ENCODE assay signal across 25 mouse cellular contexts in the genomic region with DNA sequence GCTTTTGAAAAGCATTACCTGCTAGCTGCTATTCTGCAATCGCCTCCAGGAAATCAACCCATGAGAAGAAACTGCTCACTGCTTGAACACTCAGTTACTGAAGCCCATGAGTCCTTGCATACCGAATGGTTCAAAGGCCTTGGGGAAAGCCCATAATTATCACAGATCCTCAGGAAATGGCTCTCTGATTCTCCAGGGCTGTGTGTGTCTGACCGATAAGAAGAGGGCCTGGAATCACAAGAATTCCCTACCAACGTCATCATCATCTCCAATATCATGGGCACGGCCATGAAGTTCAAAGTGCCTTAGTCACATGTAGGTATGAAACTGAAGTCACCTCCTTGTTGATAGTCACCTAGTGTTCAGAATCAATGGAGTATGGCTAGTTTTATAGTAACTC.
DNase-seq lines count a peak whose midpoint lies in the region; ATAC-seq and TF ChIP-seq lines count a peak whose summit lies in the region.
"Had no signal": no experiment of that assay in that cellular context is flagged by ENCODE, and none has a peak within 500 bp of the region (broad histone marks: within the 10 kb centered on the region; RNA-seq: fewer than 3 reads in every experiment).

No protein-coding gene starts in this region.

- no peaks in the 10 kb centered on the region for H3K79me2 ChIP-seq in heart, adult 2 months (replicated peaks; ENCODE audit: control insufficient read depth, insufficient read depth, low read length)

- no peak overlapping the region for H3K9ac ChIP-seq in heart, adult 2 months (ENCODE audit: low read depth, low read length)
- H3K9ac ChIP-seq in hindbrain, embryonic 11.5 days (ENCODE audit: low read depth, low read length), result no peak overlapping the region
- H3K9ac ChIP-seq in midbrain, embryonic 12.5 days (replicated peaks), result no peak overlapping the region
- no peak overlapping the region for H3K9ac ChIP-seq in midbrain, postnatal 0 days (replicated peaks; ENCODE audit: low read length, poor library complexity, severe bottlenecking)
- H3K9ac ChIP-seq in intestine, embryonic 15.5 days, result no peak overlapping the region
- H3K9ac ChIP-seq: forebrain, postnatal 0 days; limb, embryonic 15.5 days; neural tube, embryonic 12.5 days had no signal

- H3K27me3 ChIP-seq in heart, embryonic 10.5 days (ENCODE audit: insufficient read depth, poor library complexity, severe bottlenecking), result no peaks in the 10 kb centered on the region
- no peaks in the 10 kb centered on the region for H3K27me3 ChIP-seq in heart, adult 2 months (ENCODE audit: control insufficient read depth, insufficient read depth, low read length)
- no peaks in the 10 kb centered on the region for H3K27me3 ChIP-seq in hindbrain, embryonic 10.5 days (ENCODE audit: insufficient read depth, poor library complexity, severe bottlenecking)
- no peaks in the 10 kb centered on the region for H3K27me3 ChIP-seq in hindbrain, embryonic 11.5 days (ENCODE audit: control insufficient read depth, insufficient read depth, low read length)
- H3K27me3 ChIP-seq in midbrain, embryonic 12.5 days, result no peaks in the 10 kb centered on the region
- no peaks in the 10 kb centered on the region for H3K27me3 ChIP-seq in midbrain, postnatal 0 days (ENCODE audit: insufficient read depth, low read length)
- H3K27me3 ChIP-seq in intestine, embryonic 15.5 days (replicated peaks), result no peaks in the 10 kb centered on the region
- H3K27me3 ChIP-seq: limb, embryonic 15.5 days; neural tube, embryonic 12.5 days had no signal

- H3K4me2 ChIP-seq in hindbrain, embryonic 11.5 days (replicated peaks; ENCODE audit: low read depth, low read length), result no peak overlapping the region
- H3K4me2 ChIP-seq in midbrain, embryonic 12.5 days (replicated peaks), result no peak overlapping the region
- no peak overlapping the region for H3K4me2 ChIP-seq in midbrain, postnatal 0 days (ENCODE audit: low read depth, low read length, poor library complexity, severe bottlenecking)
- no peak overlapping the region for H3K4me2 ChIP-seq in intestine, embryonic 15.5 days (replicated peaks)
- H3K4me2 ChIP-seq: limb, embryonic 15.5 days; neural tube, embryonic 12.5 days had no signal

- no peak for TF ChIP-seq CTCF in heart, adult 2 months (IDR thresholded peaks at IDR 0.05)
- no peak for TF ChIP-seq CTCF in midbrain, postnatal 0 days (IDR thresholded peaks at IDR 0.05)

- TF ChIP-seq EP300 in heart, adult 2 months (IDR thresholded peaks at IDR 0.05; ENCODE audit: insufficient read depth, low read depth, low read length), result no peak

- H3K36me3 ChIP-seq in heart, embryonic 10.5 days, result 0 out of 2 replicates have a peak, but pooled peaks cover 8% of the 10 kb centered on the region
- H3K36me3 ChIP-seq in heart, adult 2 months (ENCODE audit: control insufficient read depth, insufficient read depth, low read length), result peaks cover 20% of the 10 kb centered on the region
- H3K36me3 ChIP-seq in hindbrain, embryonic 10.5 days, result peaks cover 46% of the 10 kb centered on the region
- no peaks in the 10 kb centered on the region for H3K36me3 ChIP-seq in hindbrain, embryonic 11.5 days (ENCODE audit: control insufficient read depth, insufficient read depth, low read length)
- peaks cover 4% of the 10 kb centered on the region; the same call in 1 of the 2 replicates for H3K36me3 ChIP-seq in midbrain, embryonic 12.5 days
- H3K36me3 ChIP-seq in midbrain, postnatal 0 days (ENCODE audit: insufficient read depth, low read length), result no peaks in the 10 kb centered on the region
- H3K36me3 ChIP-seq in intestine, embryonic 15.5 days, result no peaks in the 10 kb centered on the region
- H3K36me3 ChIP-seq: limb, embryonic 15.5 days had no signal

- no peak for ATAC-seq in hindbrain, embryonic 11.5 days (ENCODE audit: low FRiP score)
- no peak for ATAC-seq in midbrain, embryonic 12.5 days (ENCODE audit: low FRiP score, low read depth)
- ATAC-seq in midbrain, postnatal 0 days (ENCODE audit: low FRiP score), result no peak
- ATAC-seq in intestine, embryonic 15.5 days, result peak; percentile 48; the same call in 1 of the 2 replicates
- ATAC-seq: CD4-positive, CD25-positive, alpha-beta regulatory T cell, adult 4 months; forebrain, postnatal 0 days had no signal

- intact Hi-C loops in heart, adult 2 months (cut with DNase I), result no loop called here

- TF ChIP-seq POLR2A in heart, adult 2 months (IDR thresholded peaks at IDR 0.05; ENCODE audit: insufficient read depth, low read depth, low read length), result no peak

- no peaks in the 10 kb centered on the region for H3K9me3 ChIP-seq in heart, embryonic 10.5 days
- no peaks in the 10 kb centered on the region for H3K9me3 ChIP-seq in hindbrain, embryonic 10.5 days
- H3K9me3 ChIP-seq in hindbrain, embryonic 11.5 days (ENCODE audit: control insufficient read depth, low read length), result no peaks in the 10 kb centered on the region
- H3K9me3 ChIP-seq in midbrain, embryonic 12.5 days, result no peaks in the 10 kb centered on the region
- no peaks in the 10 kb centered on the region for H3K9me3 ChIP-seq in midbrain, postnatal 0 days (ENCODE audit: low read length)
- H3K9me3 ChIP-seq in intestine, embryonic 15.5 days, result no peaks in the 10 kb centered on the region
- H3K9me3 ChIP-seq: limb, embryonic 15.5 days; midbrain, embryonic 10.5 days; neural tube, embryonic 12.5 days had no signal

- no peak overlapping the region for H3K4me3 ChIP-seq in heart, embryonic 10.5 days
- H3K4me3 ChIP-seq in heart, adult 2 months, result no peak overlapping the region
- H3K4me3 ChIP-seq in hindbrain, embryonic 10.5 days, result no peak overlapping the region
- H3K4me3 ChIP-seq in hindbrain, embryonic 11.5 days (ENCODE audit: low read depth, low read length), result no peak overlapping the region
- no peak overlapping the region for H3K4me3 ChIP-seq in midbrain, embryonic 12.5 days
- no peak overlapping the region for H3K4me3 ChIP-seq in midbrain, postnatal 0 days (ENCODE audit: low read depth, low read length)
- no peak overlapping the region for H3K4me3 ChIP-seq in intestine, embryonic 15.5 days (replicated peaks)
- H3K4me3 ChIP-seq: limb, embryonic 15.5 days; midbrain, embryonic 10.5 days; neural tube, embryonic 12.5 days had no signal

- H3K4me1 ChIP-seq in heart, embryonic 10.5 days, result peaks cover 84% of the 10 kb centered on the region
- H3K4me1 ChIP-seq in heart, adult 2 months (ENCODE audit: control insufficient read depth, insufficient read depth, low read length), result peaks cover 29% of the 10 kb centered on the region
- peaks cover 77% of the 10 kb centered on the region for H3K4me1 ChIP-seq in hindbrain, embryonic 10.5 days (replicated peaks)
- peaks cover 31% of the 10 kb centered on the region for H3K4me1 ChIP-seq in hindbrain, embryonic 11.5 days (replicated peaks; ENCODE audit: control insufficient read depth, insufficient read depth, low read length)
- H3K4me1 ChIP-seq in midbrain, embryonic 12.5 days, result peaks cover 70% of the 10 kb centered on the region
- peaks cover 26% of the 10 kb centered on the region for H3K4me1 ChIP-seq in midbrain, postnatal 0 days (ENCODE audit: insufficient read depth, low read length)
- H3K4me1 ChIP-seq in intestine, embryonic 15.5 days (replicated peaks), result peaks cover 40% of the 10 kb centered on the region

- WGBS in heart, embryonic 10.5 days, result 33% methylated on average over 5 of the region's 5 CpGs
- 49% methylated on average over 5 of the region's 5 CpGs for WGBS in heart, adult 2 months
- 89% methylated on average over 5 of the region's 5 CpGs for WGBS in hindbrain, embryonic 10.5 days
- WGBS in hindbrain, embryonic 11.5 days, result 87% methylated on average over 5 of the region's 5 CpGs
- 82% methylated on average over 5 of the region's 5 CpGs for WGBS in midbrain, embryonic 12.5 days
- WGBS in midbrain, postnatal 0 days, result 72% methylated on average over 5 of the region's 5 CpGs
- WGBS in intestine, embryonic 15.5 days, result 61% methylated on average over 5 of the region's 5 CpGs

- DNase-seq in heart, embryonic 10.5 days (ENCODE audit: low spot score), result no peak
- no peak for DNase-seq in heart, adult 2 months
- DNase-seq in hindbrain, embryonic 10.5 days (ENCODE audit: low spot score), result no peak
- DNase-seq in hindbrain, embryonic 11.5 days (ENCODE audit: low spot score), result no peak
- DNase-seq in midbrain, postnatal 0 days (ENCODE audit: low spot score), result no peak
- DNase-seq in spleen, adult 12 weeks (ENCODE audit: low spot score), result no peak
- DNase-seq: adrenal gland, postnatal 14 days; cerebellum, adult 8-10 months; cerebellum, postnatal 36 days; forebrain, postnatal 0 days; gastrocnemius, postnatal 36 days; kidney, adult 8-10 months; kidney, postnatal 14 days; left cerebral cortex, postnatal 4 days; lung, adult 18-20 months; lung, postnatal 10 days; right cerebral cortex, postnatal 25 days; thymus, adult 18-20 months; thymus, postnatal 36 days had no signal

- peak overlapping the region; percentile 31; the same call in 1 of the 2 replicates for H3K27ac ChIP-seq in heart, embryonic 10.5 days
- H3K27ac ChIP-seq in heart, adult 2 months, result no peak overlapping the region
- H3K27ac ChIP-seq in hindbrain, embryonic 10.5 days, result 0 out of 2 replicates have a peak overlapping the region, but pooled peaks have one; percentile 23
- no peak overlapping the region for H3K27ac ChIP-seq in hindbrain, embryonic 11.5 days (ENCODE audit: low read depth, low read length)
- H3K27ac ChIP-seq in midbrain, embryonic 12.5 days (replicated peaks), result peak overlapping the region; percentile 82
- no peak overlapping the region for H3K27ac ChIP-seq in midbrain, postnatal 0 days (ENCODE audit: low read depth, low read length)
- no peak overlapping the region for H3K27ac ChIP-seq in intestine, embryonic 15.5 days
- H3K27ac ChIP-seq: limb, embryonic 15.5 days; neural tube, embryonic 12.5 days had no signal

Comparison
In these comparisons a context has a peak if more than half of its experiments do, and no peak if none do; other contexts are left out.
1. H3K27ac ChIP-seq: peak in heart, embryonic 10.5 days (single experiment), hindbrain, embryonic 10.5 days (single experiment) and midbrain, embryonic 12.5 days (single experiment); none in heart, adult 2 months (single experiment), hindbrain, embryonic 11.5 days (single experiment), midbrain, postnatal 0 days (single experiment) and intestine, embryonic 15.5 days (single experiment).